11 mouse cellular contexts compared by ENCODE assay signal in genomic region chr2:124971826-124972749, GRCm38 (mm10).
A peak's percentile ranks its signal among the peaks of the same experiment; 100 is the strongest.
DNase-seq lines count a peak whose midpoint lies in the region; ATAC-seq lines count a peak whose summit lies in the region.
"Had no signal": no experiment of that assay in that cellular context is flagged by ENCODE, and none has a peak within 500 bp of the region (broad histone marks: within the 10 kb centered on the region; RNA-seq: fewer than 3 reads in every experiment).

No protein-coding gene starts in this region.

- no peak overlapping the region for H3K4me2 ChIP-seq in neural tube, embryonic 13.5 days
- peak overlapping the region; percentile 14; the same call in 1 of the 2 replicates for H3K4me2 ChIP-seq in hindbrain, embryonic 13.5 days
- no peak overlapping the region for H3K4me2 ChIP-seq in stomach, embryonic 14.5 days (replicated peaks; ENCODE audit: low read depth, low read length)

- no peaks in the 10 kb centered on the region for H3K36me3 ChIP-seq in neural tube, embryonic 13.5 days
- H3K36me3 ChIP-seq in hindbrain, embryonic 13.5 days = no peaks in the 10 kb centered on the region
- no peaks in the 10 kb centered on the region for H3K36me3 ChIP-seq in stomach, embryonic 14.5 days (ENCODE audit: control insufficient read depth, insufficient read depth, low read length)

- no peaks in the 10 kb centered on the region for H3K27me3 ChIP-seq in neural tube, embryonic 13.5 days
- H3K27me3 ChIP-seq in hindbrain, embryonic 13.5 days = no peaks in the 10 kb centered on the region
- H3K27me3 ChIP-seq in stomach, embryonic 14.5 days (ENCODE audit: control insufficient read depth, insufficient read depth, low read length) = no peaks in the 10 kb centered on the region

- no peaks in the 10 kb centered on the region for H3K9me3 ChIP-seq in neural tube, embryonic 13.5 days
- no peaks in the 10 kb centered on the region for H3K9me3 ChIP-seq in hindbrain, embryonic 13.5 days
- H3K9me3 ChIP-seq in stomach, embryonic 14.5 days (ENCODE audit: control insufficient read depth, low read depth, low read length) = no peaks in the 10 kb centered on the region

- no peak for DNase-seq in neural tube, embryonic 10.5 days (ENCODE audit: extremely low spot score, low spot score)
- peak; percentile 28 for DNase-seq in kidney, postnatal 14 days
- no peak for DNase-seq in layer of hippocampus, postnatal 36 days
- DNase-seq in thymus, postnatal 10 days (ENCODE audit: low spot score in 2 of 2) = no peak
- no peak for DNase-seq in frontal cortex, postnatal 14 days (ENCODE audit: low spot score in 2 of 2)
- DNase-seq: cerebellum, postnatal 14 days; gastrocnemius, postnatal 25 days; liver, postnatal 0 days had no signal

- no peak for ATAC-seq in neural tube, embryonic 13.5 days (ENCODE audit: low read depth)
- 0 out of 2 replicates have a peak, but pooled peaks have one; percentile 57 for ATAC-seq in hindbrain, embryonic 13.5 days (ENCODE audit: low FRiP score)
- peak; percentile 67 for ATAC-seq in stomach, embryonic 14.5 days (ENCODE audit: insufficient number of reproducible peaks, insufficient read depth, low FRiP score, low read depth)
- ATAC-seq: liver, postnatal 0 days had no signal

- H3K4me1 ChIP-seq in neural tube, embryonic 13.5 days (replicated peaks) = peaks cover 10% of the 10 kb centered on the region; the same call in 1 of the 2 replicates
- H3K4me1 ChIP-seq in hindbrain, embryonic 13.5 days (replicated peaks) = peaks cover 10% of the 10 kb centered on the region
- no peaks in the 10 kb centered on the region for H3K4me1 ChIP-seq in stomach, embryonic 14.5 days (ENCODE audit: control insufficient read depth, insufficient read depth, low read length)

- H3K4me3 ChIP-seq in neural tube, embryonic 13.5 days = no peak overlapping the region
- H3K4me3 ChIP-seq in hindbrain, embryonic 13.5 days = no peak overlapping the region
- H3K4me3 ChIP-seq in stomach, embryonic 14.5 days (ENCODE audit: low read depth, low read length) = no peak overlapping the region

- 0 out of 2 replicates have a peak overlapping the region, but pooled peaks have one; percentile 14 for H3K27ac ChIP-seq in neural tube, embryonic 13.5 days (replicated peaks)
- peak overlapping the region; percentile 56; the same call in 1 of the 2 replicates for H3K27ac ChIP-seq in hindbrain, embryonic 13.5 days
- H3K27ac ChIP-seq in stomach, embryonic 14.5 days (ENCODE audit: low read length) = no peak overlapping the region

- no peak overlapping the region for H3K9ac ChIP-seq in neural tube, embryonic 13.5 days
- H3K9ac ChIP-seq in hindbrain, embryonic 13.5 days = 0 out of 2 replicates have a peak overlapping the region, but pooled peaks have one; percentile 10
- no peak overlapping the region for H3K9ac ChIP-seq in stomach, embryonic 14.5 days (replicated peaks; ENCODE audit: low read depth, low read length)
- H3K9ac ChIP-seq: liver, postnatal 0 days had no signal

- WGBS in neural tube, embryonic 13.5 days = 46% methylated on average over 17 of the region's 17 CpGs
- WGBS in hindbrain, embryonic 13.5 days = 36% methylated on average over 17 of the region's 17 CpGs
- 17% methylated on average over 17 of the region's 17 CpGs for WGBS in stomach, embryonic 14.5 days
